Mouse (Mus musculus): ENCODE results near the gene Pcf11.

Pcf11 gene

DNA sequence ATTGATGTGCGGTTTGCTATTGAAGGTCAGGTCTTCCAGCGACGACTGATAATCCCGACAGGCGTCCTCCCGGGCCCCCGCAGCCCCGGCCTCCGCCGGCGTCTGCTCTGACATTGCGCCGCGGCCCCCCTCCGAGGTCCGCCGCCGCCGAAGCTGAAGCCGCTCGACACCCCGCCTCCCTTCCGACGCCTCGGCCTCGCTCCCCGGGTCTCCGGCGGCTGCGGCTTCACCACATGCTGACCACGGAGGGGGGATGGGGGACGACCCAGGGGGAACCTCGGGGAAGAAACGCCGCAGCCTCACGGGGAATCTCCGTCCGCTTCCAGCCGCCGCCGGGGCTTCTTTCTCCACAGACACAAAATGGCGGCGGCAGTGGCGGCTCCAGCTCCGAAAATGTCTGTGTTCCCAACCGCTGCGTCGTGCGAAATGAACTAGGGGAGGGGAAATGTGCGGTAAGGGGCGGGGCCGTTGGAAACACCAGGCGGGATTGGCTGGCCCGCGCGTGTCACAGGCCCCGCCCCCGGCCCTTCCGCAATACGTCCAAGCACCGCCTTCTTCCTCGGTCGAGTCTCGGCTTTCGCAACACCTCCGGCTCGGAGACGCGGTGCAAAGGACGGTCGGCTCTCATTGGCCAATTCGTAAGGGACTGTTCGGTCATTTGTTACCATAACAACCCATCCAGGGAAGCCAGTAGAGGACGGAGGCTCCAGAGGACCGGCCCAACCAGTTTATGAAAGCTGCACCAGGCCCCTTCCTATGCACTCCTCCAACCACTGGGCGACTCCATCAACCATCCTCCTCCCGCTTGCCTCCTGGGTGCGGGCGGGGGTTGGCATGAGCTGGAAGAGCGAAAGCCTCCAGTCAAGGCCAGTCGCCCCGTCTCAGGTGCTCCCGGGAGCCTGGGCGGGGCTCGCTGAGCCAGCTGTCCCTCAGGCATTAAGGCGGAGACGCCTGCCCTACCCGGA is at the start of gene Pcf11:
Gene Pcf11 (minus strand): TSS at position 428 of the 965 bp plus-strand sequence.
- peak; percentile 99 for DNase-seq (ENCODE audit: low read depth)

DNA sequence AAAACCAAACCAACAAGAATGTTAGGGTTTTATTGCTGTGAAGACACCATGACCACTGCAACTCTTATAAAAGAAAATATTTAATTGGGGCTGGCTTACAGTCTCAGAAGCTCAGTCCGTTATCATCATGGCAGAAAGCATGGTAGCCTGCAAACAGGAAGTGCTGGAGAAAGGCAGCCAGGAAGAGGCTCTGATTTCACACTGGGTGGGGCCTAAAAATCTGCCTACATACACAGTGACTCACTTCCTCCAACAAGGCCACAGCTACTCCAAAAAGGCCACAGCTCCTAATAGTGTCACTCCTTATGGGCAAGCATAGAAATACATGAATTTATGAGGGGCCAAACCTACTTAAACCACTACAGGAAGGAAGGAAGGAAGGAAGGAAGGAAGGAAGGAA is 45.3 kb upstream of the Pcf11 start:
- DNase-seq (ENCODE audit: low read depth) = no peak

DNA sequence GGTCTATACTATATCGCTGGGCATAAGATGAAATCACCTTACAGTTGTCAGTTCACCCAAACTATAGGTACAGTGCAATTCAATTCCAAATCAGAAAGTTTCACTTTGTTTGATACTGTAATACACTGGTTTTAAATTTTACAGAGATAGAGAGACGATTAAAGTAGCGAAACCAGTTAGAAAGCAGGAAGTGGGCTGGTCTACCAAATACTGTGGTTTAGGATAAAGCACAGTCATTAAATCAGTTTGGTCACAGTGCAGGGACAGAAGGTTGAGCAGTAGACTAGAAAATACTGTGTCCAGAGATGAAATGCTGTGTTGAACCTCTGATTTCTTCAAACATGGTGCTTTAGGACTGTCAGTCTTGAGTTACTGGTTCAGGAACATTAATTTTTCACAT is 41.9 kb upstream of the Pcf11 start:
- DNase-seq (ENCODE audit: low read depth) = no peak

GRCm38 (mm10) chr7:92709573-92709972 is 39.8 kb upstream of the Pcf11 start:
- DNase-seq (ENCODE audit: low read depth) = no peak

- DNase-seq (ENCODE audit: low read depth) = no peak
Measured at GRCm38 (mm10) chr7:92706711-92707110, 37.0 kb upstream of the Pcf11 start.

- no peak for DNase-seq (ENCODE audit: low read depth)
Measured at GRCm38 (mm10) chr7:92705534-92705933, 35.8 kb upstream of the Pcf11 start.

GRCm38 (mm10) chr7:92703661-92704060 is 33.9 kb upstream of the Pcf11 start:
- peak; percentile 79 for DNase-seq (ENCODE audit: low read depth)

DNA sequence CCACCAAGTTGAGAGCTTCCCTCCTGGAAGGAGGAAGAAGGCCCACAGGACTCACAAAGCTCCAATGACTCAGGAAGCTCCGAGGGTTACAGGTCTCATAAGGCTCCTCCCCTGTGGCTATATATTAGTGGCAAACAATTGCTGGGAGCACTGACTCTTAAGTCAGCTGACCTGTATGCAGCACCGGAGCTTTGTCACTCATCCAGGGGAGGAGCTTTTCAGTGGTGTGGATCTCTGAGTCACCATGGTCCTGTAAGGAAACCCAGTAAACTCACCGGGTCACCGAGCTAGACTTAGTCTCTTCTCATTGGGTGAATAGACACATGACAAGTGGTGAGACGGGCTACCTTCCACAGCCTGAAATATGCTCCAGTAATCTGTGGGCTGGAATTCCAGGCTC is 29.0 kb upstream of the Pcf11 start:
- DNase-seq (ENCODE audit: low read depth) = no peak

DNA sequence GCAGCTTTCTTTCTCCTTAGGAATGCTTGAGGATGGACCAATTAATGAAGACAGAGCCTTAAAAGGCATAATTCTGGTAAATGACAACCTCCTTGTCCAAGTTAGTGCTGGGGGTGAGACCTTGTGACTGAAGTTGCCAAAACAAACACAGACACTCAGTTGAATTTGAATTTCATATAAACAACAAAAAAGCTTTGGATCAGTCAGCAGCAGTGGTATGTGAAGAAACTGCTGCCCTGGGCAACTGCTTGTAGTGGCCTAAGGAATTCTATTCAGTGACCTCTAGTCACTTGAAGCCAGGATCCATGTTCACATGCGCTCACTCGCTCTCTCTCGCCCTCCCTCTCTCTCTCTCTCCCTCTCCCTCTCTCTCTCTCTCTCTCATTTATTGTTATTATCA is 26.7 kb upstream of the Pcf11 start:
- DNase-seq (ENCODE audit: low read depth) = no peak

DNA sequence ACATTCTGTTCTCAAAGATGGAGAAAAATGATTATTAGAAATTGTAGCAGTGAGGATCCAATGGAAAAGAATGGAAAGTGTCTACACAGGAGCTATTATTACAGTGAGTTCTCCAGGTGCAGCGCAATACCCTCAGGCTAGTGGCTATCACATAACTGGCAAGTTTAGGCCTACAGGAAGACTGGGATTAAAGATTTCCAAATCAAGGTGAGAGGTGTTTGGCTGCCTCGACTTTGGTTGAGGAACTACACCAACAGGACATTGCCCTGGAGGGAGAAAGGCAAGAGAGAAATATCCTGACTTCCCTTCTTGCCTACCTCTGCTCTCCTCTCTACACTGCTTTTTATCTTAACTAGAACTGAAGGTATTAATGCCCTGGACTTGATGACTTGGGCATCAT is 19.4 kb upstream of the Pcf11 start:
- no peak for DNase-seq (ENCODE audit: low read depth)

DNA sequence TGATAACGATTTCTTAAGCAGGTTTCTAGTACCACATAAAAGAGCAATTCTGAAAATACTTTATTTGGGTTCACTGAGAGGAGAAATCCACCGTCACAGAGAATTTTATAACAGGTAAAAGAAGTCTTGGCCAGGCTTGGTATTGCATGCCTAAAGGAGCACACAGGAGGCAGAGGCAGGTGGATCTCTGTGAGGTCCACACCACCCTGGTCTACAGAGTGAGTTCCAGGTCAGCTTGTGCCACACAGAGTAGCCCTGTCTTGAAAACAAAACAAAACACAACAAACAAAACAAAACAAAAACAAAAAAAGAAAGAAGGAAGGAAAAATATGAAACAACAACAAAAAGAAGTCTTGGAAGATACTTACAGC is 18.6 kb upstream of the Pcf11 start:
- no peak for DNase-seq (ENCODE audit: low read depth)

DNA sequence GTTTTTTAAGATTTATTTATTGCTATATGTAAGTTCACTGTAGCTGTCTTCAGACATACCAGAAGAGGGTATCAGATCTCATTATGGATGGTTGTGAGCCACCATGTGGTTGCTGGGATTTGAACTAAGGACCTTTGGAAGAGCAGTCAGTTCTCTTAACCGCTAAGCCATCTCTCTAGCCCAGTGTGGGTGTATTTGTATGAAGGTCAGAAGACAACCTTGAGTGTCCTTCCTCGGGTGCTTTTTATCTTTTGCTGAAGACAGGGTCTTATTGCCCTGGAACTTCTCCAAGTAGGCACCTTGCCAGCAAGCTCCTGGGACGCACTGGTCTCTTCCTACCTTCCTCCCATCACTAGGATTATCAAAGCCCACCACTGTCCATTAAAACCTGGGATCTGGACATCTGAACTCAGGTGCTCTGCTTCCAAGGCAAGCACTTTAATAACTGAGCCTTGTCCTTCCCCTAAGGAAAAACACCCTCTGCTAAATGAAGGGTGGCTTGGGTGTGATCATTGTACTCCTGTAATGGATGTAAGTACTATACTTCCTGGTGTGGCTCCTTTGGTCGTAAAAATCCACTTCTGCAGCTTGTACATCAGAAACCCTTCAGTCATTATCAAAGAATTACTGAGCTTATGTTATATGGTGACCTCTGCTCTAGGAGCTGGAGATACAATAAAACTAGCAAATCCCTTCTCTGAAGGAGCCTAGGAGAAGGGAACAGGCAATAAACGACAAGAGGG is 18.0 kb upstream of the Pcf11 start:
- DNase-seq (ENCODE audit: low read depth) = no peak

DNA sequence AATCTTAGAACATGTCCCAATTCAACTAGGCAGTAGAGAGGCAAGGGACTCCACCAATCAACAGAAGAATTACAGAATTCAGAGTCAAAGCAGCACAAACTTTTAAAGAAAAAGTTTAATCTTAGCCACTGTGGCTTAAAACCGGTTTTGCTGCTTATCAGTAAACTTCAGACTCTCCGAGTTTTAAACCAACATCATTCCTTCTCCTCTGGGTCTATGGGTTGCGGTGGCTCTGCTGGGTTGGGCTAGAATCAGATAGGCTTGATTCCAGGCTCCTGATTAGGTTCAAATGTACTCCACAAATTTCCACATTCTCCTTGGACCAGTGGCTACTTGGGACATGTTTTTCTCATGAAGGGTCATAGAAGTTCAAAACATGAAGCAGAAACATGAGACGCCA is 7.6 kb upstream of the Pcf11 start:
- DNase-seq (ENCODE audit: low read depth) = no peak

GRCm38 (mm10) chr7:92675131-92675530 is 5.4 kb upstream of the Pcf11 start:
- DNase-seq (ENCODE audit: low read depth) = no peak

DNA sequence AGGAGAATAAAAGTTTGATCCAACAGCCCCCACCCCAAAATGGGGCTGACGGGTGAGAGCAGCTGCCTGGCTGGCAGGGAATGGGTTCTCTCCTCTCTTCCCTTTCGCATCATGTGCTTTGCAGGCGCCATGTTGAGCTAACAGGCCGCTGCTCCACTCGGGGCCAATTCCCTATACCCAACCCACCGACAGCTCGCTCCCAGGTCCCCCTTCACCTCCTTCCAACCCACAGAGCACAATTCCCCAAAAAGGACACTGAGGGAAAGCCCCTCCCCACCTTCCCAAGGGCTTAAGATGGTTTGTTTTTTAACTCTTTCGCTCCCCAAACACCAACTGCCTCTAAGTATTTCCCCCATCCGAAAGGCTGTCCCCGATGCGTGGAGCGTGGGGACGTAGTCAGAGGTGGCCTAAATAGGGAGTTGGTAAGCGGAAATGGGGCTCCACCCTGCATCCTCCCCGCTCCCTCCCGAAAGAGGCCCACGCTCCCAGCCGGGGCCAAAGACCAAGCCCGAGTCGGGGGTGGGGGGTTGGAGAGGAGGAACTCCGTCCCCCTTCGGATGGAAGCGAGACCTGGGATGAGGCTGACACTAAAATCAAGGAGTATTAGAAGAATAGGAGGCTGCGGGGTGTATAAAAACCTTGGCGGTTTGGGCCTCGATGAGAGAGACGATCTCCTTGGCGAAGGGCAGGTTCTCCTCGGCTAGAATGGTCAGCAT is 785 bp downstream of the Pcf11 start:
- DNase-seq (ENCODE audit: low read depth) = no peak

DNA sequence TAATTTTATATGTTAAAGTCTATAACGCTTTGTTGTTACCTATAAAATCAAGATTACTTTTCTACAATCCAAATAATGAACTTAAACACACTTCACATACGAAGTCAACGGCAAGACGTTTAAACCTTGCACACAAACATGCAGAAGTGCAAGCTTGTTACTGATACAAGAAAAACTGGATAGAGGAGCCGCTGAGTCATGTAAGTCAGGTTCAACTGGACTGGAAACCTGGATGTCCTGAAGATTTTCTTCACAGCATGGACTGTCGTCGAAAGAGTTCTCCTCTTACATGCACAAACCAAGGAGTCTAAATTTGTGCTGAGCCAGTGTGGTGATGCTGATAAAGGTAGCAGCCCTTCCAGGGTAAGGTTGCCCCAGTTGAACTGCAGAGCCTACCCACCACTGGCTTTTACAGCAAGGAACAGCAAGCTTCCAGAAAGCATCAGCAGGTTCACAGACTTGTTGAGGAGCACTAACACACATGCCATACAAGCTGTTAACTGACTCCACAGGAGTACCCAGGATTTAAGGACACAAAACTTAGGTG is 3.4 kb downstream of the Pcf11 start:
- no peak for DNase-seq (ENCODE audit: low read depth)

DNA sequence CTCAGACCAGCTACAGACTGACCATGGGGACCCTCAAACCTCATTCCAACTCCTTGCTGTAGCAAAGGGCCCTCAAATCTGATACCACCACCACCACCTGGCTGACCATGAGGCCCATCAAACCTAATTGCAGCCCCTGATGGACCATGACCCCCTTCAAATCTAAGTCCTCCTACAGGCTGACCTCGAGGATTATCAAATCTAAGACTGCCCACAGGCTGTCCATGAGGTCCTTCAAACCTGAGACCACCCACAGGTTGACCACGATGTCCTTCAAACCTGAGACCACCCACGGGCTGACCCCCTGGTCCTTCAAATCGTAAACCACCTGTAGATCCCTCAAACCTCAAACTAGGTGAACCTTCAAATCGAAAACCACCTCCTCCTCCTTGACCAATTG is 11.7 kb downstream of the Pcf11 start:
- DNase-seq (ENCODE audit: low read depth) = no peak

DNA sequence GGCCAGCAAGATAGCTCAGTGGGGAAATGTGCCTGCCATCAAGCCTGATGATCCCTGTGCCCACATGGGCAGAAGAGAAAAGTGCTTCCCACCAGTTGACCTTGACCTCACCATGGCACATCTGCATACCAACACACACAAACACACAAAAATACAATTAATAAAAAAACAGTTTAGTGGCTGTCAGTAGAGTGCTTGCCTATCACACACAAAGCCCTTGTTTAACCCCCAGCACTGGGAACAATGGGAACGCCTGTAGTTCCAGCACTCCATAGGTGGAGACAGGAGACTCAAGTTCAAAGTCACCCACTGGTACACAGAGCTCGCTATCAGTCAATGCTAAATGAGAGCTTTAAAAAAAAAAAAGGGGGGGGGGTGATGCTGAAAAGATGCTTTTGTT is 13.3 kb downstream of the Pcf11 start:
- no peak for DNase-seq (ENCODE audit: low read depth)

DNA sequence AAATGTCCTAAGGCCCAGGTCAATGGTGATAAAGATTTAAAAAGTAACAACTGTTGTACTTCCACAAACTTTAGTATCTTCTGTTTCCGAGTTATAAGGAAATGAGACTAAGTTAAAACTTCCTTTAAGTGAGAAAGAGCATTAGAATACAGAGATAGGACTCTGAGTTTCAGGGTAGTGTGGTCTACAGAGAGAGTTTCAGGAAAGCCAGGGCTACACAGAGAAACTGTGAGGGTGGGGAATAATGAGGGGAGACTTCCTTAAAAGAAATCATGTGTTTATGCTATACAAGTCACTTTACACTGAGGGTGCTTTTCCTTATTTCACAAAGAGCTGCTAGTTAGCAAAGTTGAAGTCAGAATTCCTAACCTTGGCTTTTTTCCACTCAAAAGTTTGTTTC is 16.4 kb downstream of the Pcf11 start:
- DNase-seq (ENCODE audit: low read depth) = no peak

DNA sequence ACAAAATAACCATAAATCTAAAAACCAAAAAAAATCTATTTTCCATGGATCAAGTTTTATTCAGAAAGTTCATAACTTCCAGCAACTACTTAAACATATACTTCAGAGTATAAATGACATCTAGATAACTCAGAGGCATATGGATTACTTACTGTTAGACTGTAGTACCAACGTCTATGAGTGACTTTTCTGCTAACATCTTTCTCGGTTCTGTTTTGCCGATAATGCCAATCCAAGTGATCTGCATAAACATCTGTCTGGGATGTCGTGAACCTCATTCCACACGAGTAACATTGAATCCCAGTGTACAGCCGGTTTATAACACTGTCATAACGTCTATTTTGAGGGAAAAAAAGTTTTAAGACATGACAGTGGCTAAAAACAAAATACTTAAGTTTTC is 21.9 kb downstream of the Pcf11 start:
- no peak for DNase-seq (ENCODE audit: low read depth)

DNA sequence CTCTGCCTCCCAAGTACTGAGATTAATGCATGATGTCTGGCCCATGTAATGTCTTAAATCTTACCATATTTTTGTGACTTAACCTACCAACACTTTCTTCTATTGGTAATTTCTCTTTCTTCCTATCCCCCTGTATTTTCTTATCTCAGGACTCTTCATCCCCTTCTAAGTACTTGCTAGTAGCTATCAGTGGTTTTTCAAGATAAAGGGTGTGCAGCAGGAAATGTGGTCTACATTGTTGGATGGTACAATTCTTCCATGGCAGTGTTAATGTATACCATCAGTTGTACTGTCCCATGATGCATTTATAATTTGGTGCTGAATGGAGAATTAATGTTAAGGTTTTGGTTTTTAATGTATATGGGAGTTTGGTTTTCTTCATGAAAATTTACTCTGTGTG is 27.4 kb downstream of the Pcf11 start:
- DNase-seq (ENCODE audit: low read depth) = no peak

DNA sequence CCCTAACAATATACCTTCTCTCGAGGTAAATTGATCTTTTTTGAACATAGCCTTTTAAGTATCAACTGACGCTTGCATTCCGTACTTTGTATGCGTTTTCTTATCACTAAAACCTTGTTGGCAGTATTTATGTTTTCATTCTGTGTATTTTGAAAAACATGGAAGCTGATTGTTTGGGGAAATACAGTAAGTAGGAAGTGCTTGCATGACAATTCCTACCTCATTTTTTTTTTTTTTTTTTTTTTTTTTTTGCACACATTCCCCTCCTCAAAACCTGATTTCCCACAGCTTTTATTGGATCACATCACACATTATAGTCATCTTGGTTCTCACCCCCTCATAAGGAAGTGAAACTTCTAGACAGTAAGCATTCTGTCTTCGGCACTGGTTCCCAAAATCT is 31.7 kb downstream of the Pcf11 start:
- no peak for DNase-seq (ENCODE audit: low read depth)

All from fibroblast of lung, adult 2 months (primary cell).